Mouse (Mus musculus) 3T3-L1 (cell line): Measurements from ENCODE around the gene Mark3.
"Not testable (repeated sequence)": the region's sequence is repeated elsewhere in the genome, so short reads cannot be mapped to it uniquely, and the experiment has no call there.

Source experiments
- DNase-seq: peaks from one replicate; pipeline ENCODE4 v3.0.0-alpha.2; 2015; ENCODE audit warnings: low read depth, low spot score

Mark3 gene

DNA sequence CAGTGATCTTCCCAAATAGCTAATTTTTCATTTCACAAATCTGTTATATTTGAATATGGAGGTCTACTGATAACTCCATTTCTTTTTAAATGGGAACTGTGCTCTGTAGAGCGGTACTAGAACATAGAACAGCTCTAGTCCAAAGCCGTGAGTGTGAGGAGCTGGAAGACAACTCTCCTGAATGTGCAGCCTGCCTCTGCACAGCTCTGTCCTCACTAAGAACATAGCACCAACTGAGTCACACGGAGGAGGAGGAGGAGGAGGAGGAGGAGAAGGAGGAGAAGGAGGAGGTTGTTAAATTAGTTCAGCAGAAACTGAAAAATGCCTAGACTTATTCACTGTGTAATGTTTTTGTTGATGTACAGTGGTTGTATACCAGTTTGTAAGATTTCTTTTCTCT, 78.6 kb downstream of the Mark3 start:
- no peak for DNase-seq

GRCm38 (mm10) chr12:111653434-111653833, 79.1 kb downstream of the Mark3 start:
- DNase-seq: peak; percentile 83

DNA sequence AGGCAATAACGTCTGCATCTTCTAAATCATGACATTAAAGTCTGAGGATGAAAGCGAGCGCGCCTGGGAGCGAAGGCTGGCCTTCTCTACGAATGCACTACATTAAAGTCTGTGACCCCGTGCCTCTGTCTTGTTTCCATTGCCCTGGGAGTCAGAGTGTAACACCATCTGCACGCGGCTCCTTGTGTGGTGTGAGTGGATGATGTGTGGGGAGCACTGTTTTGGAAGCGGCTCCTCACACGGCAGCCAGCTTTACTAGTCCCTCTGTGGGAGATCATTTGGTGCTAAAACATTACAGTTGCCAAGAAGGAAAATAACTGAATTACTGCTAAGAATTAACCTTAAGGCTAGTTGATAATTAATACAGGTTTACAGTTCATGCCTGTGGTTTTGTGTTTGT, 81.4 kb downstream of the Mark3 start:
- DNase-seq: no peak

DNA sequence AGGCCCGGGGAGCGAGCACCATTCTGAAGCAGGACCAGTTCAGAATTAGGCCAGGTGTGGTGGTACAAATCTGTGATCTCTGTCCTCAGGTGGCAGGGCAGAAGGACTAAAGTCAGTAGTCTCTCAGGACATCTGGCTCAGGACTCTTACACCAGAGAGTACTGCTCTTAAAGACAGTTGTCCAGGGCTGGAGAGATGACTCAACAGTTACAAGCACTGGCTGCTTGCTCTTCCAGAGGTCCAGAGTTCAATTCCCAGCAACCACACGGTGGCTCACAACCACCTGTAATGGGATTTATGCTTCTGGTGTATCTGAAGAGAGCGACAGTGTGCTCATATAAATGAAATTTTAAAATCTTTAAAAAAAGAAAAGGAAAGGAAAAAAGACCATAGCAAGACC, 85.0 kb downstream of the Mark3 start:
- no peak for DNase-seq

GRCm38 (mm10) chr12:111660628-111661027, 86.3 kb downstream of the Mark3 start:
- DNase-seq: no peak

DNA sequence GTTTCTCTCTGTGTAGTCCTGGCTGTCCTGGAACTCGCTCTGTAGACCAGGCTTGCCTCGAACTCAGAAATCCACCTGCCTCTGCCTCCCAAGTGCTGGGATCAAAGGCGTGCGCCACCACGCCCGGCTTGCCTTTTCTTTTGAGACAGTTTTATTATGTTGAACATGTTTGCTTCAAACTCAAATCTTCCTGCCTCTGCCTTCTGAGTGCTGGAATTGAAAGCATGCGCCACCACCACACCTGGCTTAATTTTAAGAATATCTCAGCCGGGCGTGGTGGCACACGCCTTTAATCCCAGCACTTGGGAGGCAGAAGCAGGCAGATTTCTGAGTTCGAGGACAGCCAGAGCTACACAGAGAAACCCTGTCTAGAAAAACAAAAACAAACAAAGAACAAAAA, 87.2 kb downstream of the Mark3 start:
- not testable (repeated sequence) for DNase-seq

DNA sequence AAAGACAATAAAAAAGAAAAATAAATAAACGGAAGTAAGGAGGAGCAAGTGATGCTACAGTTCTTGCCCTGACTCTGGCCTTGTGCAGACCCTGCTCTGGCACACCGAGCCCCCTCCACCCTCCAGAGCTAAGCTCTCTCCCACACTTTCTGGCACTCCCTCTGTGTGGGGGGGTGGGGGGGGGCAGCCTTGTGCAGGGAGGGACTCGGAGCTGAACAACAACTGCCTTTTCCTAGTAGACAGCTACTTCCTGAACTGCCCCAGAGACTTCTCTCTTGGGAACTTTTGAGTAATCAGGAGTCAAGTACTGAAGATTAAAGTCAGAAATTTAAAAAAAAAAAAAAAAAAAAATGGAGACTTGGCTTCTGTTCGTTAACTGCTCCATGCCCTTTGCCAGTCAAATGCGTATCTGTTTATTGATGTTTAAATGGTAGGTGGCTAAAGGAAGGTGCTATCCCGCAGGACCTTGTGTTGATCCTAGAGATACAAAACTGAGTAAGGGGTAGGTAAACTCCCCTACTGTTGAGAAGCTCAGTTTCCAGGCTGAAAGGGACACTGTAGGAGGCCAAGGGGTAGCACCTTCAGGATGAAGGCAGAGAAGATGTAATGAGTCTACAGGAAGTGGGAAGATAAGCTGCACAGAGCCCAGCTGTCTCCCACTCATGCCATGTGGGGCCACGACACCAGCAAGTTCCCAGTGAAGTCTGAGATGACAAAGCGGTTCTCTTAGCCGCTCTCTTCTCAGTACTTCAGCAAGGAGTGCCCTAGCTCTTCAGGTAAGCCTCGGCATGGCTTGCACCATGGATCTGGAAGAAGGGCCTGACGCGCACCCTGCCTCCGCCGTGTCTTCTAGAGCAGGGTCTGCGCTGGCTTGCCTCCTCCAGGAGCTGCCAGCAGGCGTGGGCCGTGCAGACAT, 89.2 kb downstream of the Mark3 start:
- no peak for DNase-seq

- DNase-seq: peak; percentile 40
Observed at GRCm38 (mm10) chr12:111664144-111664634, 89.9 kb downstream of the Mark3 start.

DNA sequence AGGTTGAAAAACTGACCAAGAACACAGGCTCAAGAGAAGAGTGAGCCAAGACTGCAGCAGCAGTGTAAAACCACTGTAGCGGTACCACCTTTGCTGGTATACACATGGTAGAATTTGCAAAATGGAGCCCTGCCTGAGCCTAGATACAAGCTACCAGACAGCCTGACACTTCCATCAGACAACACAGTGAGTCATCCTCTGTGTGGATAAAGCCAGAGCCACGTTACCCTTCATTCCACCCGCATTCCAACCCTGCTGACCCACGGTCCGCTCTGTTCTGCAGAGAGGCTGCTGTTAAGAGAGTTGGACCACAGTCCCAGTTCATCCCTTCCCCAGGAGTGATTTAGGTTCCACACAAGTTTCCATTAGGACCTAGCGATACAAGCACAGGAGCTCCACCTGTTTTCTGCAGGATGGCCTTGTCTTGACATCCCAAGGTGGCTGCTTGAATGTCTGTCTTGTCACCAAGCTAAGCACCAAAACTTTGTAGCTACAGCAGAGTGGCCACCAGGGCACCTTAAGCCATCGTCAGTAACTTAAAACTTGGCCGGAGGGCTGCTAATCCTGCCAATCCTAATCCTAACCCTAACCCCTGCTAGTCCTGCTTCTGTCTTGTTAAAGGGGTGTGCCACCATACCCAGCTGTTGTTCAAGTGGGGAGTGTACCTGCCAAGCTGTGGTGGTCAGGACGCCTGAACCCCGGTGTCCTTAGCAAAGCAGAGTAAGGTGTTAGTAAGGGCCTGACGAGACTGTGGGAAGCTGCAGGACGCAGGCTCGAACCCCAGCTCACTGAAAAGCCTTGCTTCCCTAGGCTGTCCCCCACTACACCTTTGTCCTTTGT, 90.9 kb downstream of the Mark3 start:
- DNase-seq: peak; percentile 79

GRCm38 (mm10) chr12:111666380-111666779, 92.1 kb downstream of the Mark3 start:
- no peak for DNase-seq

- DNase-seq: no peak
Observed at GRCm38 (mm10) chr12:111667421-111667820, 93.1 kb downstream of the Mark3 start.

GRCm38 (mm10) chr12:111668457-111668912, 94.2 kb downstream of the Mark3 start:
- DNase-seq: peak; percentile 97

DNA sequence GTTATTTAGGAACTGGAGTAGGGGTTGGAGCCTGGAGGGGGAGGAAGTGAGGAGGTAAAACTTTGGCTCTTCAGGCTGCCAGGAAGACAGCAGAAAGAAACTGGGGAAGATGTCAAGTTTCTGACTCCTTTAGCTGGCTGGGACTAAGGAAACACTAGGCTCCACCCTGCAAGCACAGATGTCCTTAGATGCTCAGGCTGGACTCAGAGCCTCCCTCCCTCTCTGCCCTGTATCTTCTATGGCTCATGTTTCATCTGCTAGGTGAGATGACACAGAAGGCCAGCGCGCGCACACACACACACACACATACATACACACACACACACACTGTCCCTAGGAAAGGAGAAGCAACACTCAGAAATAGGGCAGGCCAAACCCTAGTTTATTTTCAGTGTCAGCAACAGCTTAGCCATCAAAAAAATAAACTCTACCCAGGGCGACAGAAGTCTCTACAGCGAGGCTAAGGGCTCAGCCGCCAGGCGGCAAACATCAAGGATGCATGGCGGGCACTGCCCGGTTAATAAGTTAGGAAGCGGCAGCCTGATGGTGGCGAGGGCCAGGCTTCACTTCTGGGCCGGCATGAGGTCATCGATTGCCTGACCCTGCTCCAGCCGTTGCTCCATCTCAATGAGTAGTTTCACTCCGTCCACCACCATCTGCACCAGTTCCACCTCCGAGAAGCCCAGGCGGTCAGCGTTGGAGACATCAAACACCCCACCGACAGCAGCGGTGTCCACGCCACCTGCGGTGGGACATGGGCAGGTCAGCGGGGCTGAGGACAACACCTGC, 94.9 kb downstream of the Mark3 start:
- peak; percentile 73 for DNase-seq

GRCm38 (mm10) chr12:111669961-111670360, 95.6 kb downstream of the Mark3 start:
- DNase-seq: no peak

DNA sequence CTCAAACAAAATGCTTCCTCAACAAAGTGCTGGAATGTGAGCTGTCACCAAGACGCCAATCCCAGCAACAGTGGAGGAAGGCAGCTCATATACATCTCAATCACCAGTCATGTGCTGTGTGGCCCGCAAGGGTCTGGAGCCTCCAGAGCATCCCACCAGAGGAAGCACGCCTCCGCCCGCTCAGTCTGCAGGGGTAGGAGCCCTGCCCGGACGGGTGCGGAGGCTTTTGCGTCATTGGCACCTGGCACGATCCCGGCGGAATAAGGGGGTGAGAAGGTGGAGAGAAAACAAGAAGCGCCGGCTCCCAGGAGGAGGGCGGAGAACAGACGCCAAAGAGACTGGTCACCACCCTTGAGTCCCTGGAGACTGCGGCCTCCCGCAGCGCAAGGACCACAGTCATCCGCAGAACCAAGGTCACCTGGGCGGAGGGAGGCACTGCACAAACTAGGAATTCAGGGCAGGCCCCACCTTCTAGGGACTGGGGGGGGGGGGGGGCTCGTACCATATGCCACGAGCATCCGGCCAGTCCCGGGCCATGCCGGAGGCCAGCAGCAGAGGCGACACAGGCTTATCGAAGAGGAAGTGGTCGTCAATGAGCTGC, 96.1 kb downstream of the Mark3 start:
- no peak for DNase-seq

DNA sequence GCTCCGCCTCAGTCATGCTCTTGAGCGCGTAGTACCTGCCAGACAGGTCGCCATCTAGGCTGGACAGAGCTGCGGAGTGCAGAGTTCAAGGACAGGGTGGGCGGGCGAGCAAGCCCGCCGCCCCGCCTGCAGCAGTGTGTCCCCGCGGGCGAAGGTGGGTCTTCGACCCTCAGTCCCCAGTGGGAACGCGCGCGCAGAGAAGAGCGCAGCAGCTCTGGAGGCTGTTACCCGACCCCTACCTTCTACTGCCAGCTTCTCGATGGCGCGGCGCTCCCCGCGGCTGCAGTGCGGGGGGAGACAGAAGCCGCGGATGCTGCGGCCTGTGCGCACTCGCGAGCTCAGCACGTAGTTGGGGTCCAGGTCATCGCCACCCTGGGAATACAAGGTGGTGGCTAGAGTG, 96.7 kb downstream of the Mark3 start:
- no peak for DNase-seq

DNA sequence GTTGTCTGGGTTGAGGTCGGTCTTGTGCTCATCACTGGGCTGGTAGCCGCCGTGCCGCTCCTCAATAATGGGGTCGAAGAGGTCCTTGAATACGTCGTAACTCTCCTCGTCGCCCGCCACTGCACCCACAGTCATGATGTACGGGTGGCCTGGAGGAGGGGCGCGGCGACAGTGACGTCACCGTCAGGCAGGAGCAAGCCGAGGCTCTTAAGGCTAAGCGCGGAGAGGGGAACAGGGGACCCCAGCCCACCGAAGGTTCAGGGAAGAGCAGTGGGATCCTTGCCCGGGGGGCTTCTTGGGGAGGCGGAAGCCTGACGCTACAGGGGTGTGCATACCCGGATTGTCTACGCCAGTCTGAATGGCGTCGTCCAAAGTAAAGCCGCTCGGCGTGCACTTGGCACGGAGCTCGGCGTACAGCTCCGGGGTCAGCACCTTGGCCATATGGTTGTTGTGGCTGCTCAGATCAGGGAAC, 97.1 kb downstream of the Mark3 start:
- DNase-seq: no peak

- no peak for DNase-seq
Observed at GRCm38 (mm10) chr12:111672176-111672575, 97.9 kb downstream of the Mark3 start, which contains the start of gene Ckb. Gene Ckb (minus strand): TSS chr12:111672338.

GRCm38 (mm10) chr12:111672581-111672980, 98.3 kb downstream of the Mark3 start:
- DNase-seq: no peak

- no peak for DNase-seq
Observed at GRCm38 (mm10) chr12:111674850-111675486, 100.6 kb downstream of the Mark3 start.
